Mouse (Mus musculus) neural tube, embryonic 11.5 days (tissue): ENCODE data around the gene Srxn1. TPM values are rescaled to one million over a fixed set of nuclear protein-coding genes. Genes with fewer than 3 reads are reported as not detected.

Experiments
- ATAC-seq: fragments of 200-750 bp; cut with Nextera tagmentation; 2 replicates; pipeline ENCODE4 v1.8.0; 2017; ENCODE audit warnings: moderate number of reproducible peaks, mild to moderate bottlenecking, moderate TSS enrichment, moderate library complexity; ENCODE audit not compliant: insufficient read depth, low FRiP score, low TSS enrichment
- DNase-seq: peaks from one replicate; pipeline ENCODE4 v3.0.0-alpha.2; 2015; ENCODE audit warnings: low spot score
- H3K27ac ChIP-seq: fragments of 300-500 bp; sonication (generic); 2 replicates; pipeline ENCODE4 v1.5.1; 2014; ENCODE audit warnings: low read depth, mild to moderate bottlenecking, low read length
- H3K27me3 ChIP-seq: fragments of 300-500 bp; sonication (generic); 2 replicates; pipeline ENCODE4 v1.6.1; 2014; ENCODE audit warnings: mild to moderate bottlenecking, low read length, mixed read lengths; ENCODE audit not compliant: control insufficient read depth, insufficient read depth
- H3K36me3 ChIP-seq: fragments of 300-500 bp; sonication (generic); 2 replicates; pipeline ENCODE4 v1.6.1; 2014; ENCODE audit warnings: mild to moderate bottlenecking, low read length, moderate library complexity, mixed read lengths; ENCODE audit not compliant: control insufficient read depth, insufficient read depth
- H3K4me1 ChIP-seq: fragments of 300-500 bp; sonication (generic); 2 replicates; pipeline ENCODE4 v1.6.1; 2014; ENCODE audit warnings: low read length, mixed read lengths; ENCODE audit not compliant: control insufficient read depth, insufficient read depth
- H3K4me2 ChIP-seq: fragments of 300-500 bp; sonication (generic); 2 replicates; pipeline ENCODE4 v1.6.1; 2014; ENCODE audit warnings: low read depth, mild to moderate bottlenecking, moderate library complexity
- H3K4me3 ChIP-seq: fragments of 300-500 bp; sonication (generic); 2 replicates; pipeline ENCODE4 v1.5.1; 2014; ENCODE audit warnings: low read depth, low read length
- H3K9ac ChIP-seq: fragments of 300-500 bp; sonication (generic); 2 replicates; pipeline ENCODE4 v1.6.1; 2014; ENCODE audit warnings: mild to moderate bottlenecking, low read length
- H3K9me3 ChIP-seq: fragments of 300-500 bp; sonication (generic); 2 replicates; pipeline ENCODE4 v1.6.1; 2016; ENCODE audit warnings: low read length; ENCODE audit not compliant: control insufficient read depth
- WGBS: fragments of 180-500 bp; shearing (Covaris S2); extraction: QIAGEN DNeasy Blood & Tissue Kit; methylation state at CpG from one replicate; pipeline ENCODE4 v1.1.7; 2014; 5-methylcytosine and 5-hydroxymethylcytosine counted together
- polyA plus RNA-seq: library from polyadenylated mRNA; unstranded; fragments of >200 nt; fragmentation: Nextera tagmentation; extraction: Ambion mirVana; gene quantifications from 2 replicates; pipeline ENCODE4 v1.2.1, GENCODE M21; 2014

Gene Srxn1
- polyA plus RNA-seq, 1 experiment from 2014 or later, result 18.8 TPM

DNA sequence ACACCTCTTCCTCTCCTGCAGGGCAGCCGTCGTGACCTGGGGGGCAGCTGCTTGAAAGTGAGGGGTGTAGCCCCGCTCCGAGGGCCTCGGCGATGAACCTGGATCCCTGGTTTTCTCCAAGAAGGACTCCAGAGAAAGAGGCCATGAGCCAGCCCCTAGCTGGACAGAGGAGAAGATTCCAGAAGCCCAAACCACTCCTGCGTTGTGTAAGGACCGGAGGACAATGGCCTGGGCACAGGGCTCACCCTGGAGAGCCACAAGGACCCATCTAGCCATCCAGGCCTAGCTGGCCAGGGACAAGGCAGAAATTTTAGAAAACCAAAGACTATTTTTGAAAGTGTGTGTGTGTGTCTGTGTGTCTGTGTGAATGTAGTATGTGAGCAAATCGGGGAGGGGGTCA, 43.4 kb downstream of the Srxn1 start:
- no peak overlapping the region for H3K4me3 ChIP-seq
- DNase-seq (no peak), ATAC-seq (no peak)
- peaks cover 17% of the 10 kb centered on the region; the same call in 1 of the 2 replicates for H3K4me1 ChIP-seq
- H3K27me3 ChIP-seq, result peaks cover 10% of the 10 kb centered on the region
- no peaks in the 10 kb centered on the region for H3K36me3 ChIP-seq
- no peaks in the 10 kb centered on the region for H3K9me3 ChIP-seq
- no peak overlapping the region for H3K9ac ChIP-seq
- WGBS, result 93% methylated on average over 9 of the region's 9 CpGs
- no peak overlapping the region for H3K4me2 ChIP-seq
- H3K27ac ChIP-seq, result no peak overlapping the region

DNA sequence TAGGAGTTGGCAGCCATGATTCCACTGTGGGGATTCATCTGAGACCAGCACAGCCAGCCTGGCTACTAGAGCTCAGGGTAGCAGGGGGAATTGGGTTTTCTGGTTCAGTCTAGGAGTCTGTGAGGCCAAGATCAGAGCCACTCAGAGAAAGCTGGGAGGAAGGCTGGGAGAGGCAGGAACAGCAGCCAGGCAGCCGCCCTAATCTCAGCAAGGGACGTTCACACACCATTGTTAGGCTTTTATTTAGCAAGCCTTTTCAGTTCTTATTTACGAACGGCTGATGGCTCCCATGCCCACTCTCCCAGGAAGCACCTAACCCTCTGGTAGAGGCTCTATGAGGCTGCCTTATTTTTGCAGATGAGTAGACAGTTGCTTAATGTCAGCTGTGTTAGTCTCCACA, 44.6 kb downstream of the Srxn1 start:
- no peaks in the 10 kb centered on the region for H3K36me3 ChIP-seq
- H3K9ac ChIP-seq, result no peak overlapping the region
- no peak for ATAC-seq
- no peak overlapping the region for H3K4me3 ChIP-seq
- peaks cover 8% of the 10 kb centered on the region; the same call in 1 of the 2 replicates for H3K4me1 ChIP-seq
- 0 out of 2 replicates have a peak, but pooled peaks cover 2% of the 10 kb centered on the region for H3K27me3 ChIP-seq
- H3K9me3 ChIP-seq, result no peaks in the 10 kb centered on the region
- WGBS, result 13% methylated on average over 4 of the region's 4 CpGs
- no peak overlapping the region for H3K27ac ChIP-seq
- no peak overlapping the region for H3K4me2 ChIP-seq
- DNase-seq, result no peak

DNA sequence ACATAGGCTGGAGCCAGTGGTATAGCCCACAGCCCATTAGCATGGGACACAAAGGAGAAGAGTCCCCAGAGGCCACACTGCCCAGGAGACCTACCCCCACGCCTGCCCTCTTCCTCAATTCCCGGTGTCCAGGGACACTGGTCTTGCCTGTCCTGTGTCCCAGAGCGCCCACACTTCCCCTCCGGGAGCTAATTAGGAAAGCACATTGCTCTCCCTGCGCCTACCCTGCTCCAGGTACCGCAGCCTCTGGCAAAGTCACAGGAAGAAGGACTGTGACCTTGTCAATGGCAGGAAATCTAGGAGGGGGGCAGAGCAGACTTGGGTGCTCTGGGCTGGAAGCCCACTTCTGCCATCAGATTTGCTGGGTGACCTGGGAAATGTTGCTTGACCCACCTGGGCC, 45.1 kb downstream of the Srxn1 start:
- Histone ChIP-seq H3K27me3 (no peaks in the 10 kb centered on the region), H3K36me3 (no peaks in the 10 kb centered on the region), H3K27ac (no peak overlapping the region), H3K4me1 (peaks cover 5% of the 10 kb centered on the region; the same call in 1 of the 2 replicates), H3K4me3 (no peak overlapping the region), H3K9ac (no peak overlapping the region), H3K9me3 (no peaks in the 10 kb centered on the region), H3K4me2 (no peak overlapping the region)
- WGBS, result 68% methylated on average over 6 of the region's 6 CpGs
- no peak for DNase-seq
- no peak for ATAC-seq

DNA sequence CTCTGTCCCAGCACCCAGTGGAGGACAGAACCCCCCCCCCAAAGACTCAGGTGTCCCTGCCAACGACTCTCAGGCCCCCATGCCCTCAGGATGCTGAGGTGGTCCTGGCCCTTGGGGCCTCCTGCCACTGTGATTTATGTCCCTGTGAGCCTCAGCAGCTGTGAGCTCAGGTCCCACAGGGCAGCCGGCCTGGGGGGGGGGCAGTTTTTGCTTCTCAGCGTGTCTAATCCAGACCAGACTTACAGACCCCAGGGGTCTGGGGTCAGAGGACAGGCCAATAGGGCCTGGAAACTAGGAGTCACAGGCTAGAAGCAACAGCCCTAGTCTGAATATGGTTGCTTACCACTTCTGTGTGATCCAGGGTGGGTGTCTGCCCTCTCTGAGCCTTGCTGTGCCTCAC, 48.0 kb downstream of the Srxn1 start:
- Histone ChIP-seq H3K4me3 (no peak overlapping the region), H3K4me2 (no peak overlapping the region), H3K4me1 (0 out of 2 replicates have a peak, but pooled peaks cover 5% of the 10 kb centered on the region), H3K36me3 (no peaks in the 10 kb centered on the region), H3K27ac (no peak overlapping the region), H3K9ac (no peak overlapping the region), H3K9me3 (no peaks in the 10 kb centered on the region), H3K27me3 (no peaks in the 10 kb centered on the region)
- ATAC-seq (no peak), DNase-seq (peak; percentile 18)
- 18% methylated on average over 3 of the region's 3 CpGs for WGBS

DNA sequence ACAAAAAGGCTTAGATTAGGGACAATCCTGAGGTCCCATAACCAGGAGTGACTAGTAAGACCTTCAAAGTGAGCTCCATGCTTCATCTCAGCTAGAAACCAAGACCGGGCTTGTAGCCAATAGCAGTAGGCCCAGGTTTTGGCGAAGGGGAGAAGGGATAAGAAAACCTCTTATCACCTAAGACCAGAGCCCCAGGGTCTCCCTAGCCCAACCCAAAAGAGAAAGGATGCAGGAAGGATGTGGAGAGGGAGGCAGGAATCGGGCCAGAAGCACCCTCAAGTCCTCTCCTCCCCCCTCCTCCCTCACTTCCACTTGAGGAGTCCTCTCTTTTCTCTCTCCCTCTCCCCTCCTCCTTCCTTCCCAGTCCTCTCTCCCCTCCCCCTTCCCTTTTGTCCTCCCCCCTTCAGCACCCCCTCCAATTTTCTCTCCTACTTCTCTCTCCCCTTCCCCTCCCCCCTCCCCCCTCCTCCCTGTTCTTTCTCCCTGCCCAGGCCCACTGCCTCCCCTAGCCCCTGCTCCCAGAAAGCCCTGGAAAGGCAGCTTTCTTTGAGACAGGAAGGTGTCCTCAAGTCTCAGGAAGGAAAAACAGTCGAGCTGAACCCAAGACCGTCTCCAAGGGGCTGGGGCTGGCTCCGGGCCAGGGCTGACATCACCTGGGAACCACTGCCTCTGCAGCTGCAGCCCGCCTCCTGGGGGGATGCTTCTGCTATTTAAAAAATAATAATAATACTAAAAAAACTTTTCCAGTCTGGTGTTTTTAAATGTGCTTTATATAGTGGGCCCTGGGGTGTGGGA, 50.3 kb downstream of the Srxn1 start:
- Histone ChIP-seq H3K27me3 (no peaks in the 10 kb centered on the region), H3K36me3 (no peaks in the 10 kb centered on the region), H3K4me3 (no peak overlapping the region), H3K4me1 (0 out of 2 replicates have a peak, but pooled peaks cover 5% of the 10 kb centered on the region), H3K9me3 (0 out of 2 replicates have a peak, but pooled peaks cover 3% of the 10 kb centered on the region), H3K27ac (no peak overlapping the region), H3K4me2 (no peak overlapping the region), H3K9ac (no peak overlapping the region)
- peak; percentile 42 for DNase-seq
- 49% methylated on average over 7 of the region's 7 CpGs for WGBS
- no peak for ATAC-seq

DNA sequence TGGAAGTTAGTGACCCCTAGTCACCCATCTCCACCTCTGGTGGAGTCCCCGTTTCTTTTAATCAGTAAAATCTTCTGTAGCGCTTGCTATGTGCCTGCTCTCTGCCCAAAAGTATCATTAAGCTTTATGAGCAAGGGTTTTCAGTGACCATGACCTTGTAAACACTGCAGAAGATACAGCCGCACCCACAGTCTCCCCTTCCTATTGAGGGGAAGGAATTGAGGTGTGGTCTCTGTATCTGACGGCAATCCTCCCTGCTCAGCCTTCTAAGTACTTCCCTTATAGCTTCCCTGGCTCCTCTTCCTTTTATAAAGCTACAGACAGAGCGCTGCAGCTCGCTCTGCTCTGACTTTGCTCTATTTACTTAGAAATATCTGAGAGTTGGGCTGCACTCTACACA, 51.2 kb downstream of the Srxn1 start:
- Histone ChIP-seq H3K4me2 (no peak overlapping the region), H3K4me3 (no peak overlapping the region), H3K4me1 (0 out of 2 replicates have a peak, but pooled peaks cover 5% of the 10 kb centered on the region), H3K36me3 (no peaks in the 10 kb centered on the region), H3K9ac (no peak overlapping the region), H3K27ac (no peak overlapping the region), H3K9me3 (0 out of 2 replicates have a peak, but pooled peaks cover 3% of the 10 kb centered on the region), H3K27me3 (no peaks in the 10 kb centered on the region)
- ATAC-seq (no peak), DNase-seq (no peak)
- WGBS, result 86% methylated on average over 6 of the region's 6 CpGs

DNA sequence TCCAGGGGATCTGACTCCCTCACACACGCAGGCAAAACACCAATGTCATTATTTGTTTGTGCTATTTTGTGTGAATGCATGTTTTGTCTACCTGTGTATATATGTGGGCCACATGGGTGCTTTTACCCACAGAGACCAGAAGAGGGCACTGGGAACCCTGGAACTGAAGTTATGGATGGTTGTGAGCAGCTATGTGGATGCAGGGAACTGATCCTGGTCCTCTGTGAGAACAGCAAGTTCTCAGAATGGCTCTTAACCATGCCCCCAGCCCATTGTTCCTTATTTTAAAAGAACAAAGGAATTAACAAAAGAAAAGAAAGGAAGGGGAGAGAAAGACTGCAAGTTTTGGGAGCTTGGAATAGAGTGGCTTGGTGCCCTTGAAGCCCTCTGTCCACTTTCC, 54.2 kb downstream of the Srxn1 start:
- ATAC-seq (no peak), DNase-seq (no peak)
- no peak overlapping the region for H3K27ac ChIP-seq
- no peak overlapping the region for H3K9ac ChIP-seq
- WGBS, result 91% methylated on average over 1 of the region's 1 CpGs
- no peak overlapping the region for H3K4me2 ChIP-seq
- H3K4me3 ChIP-seq, result no peak overlapping the region
- H3K4me1 ChIP-seq, result no peaks in the 10 kb centered on the region
- H3K27me3 ChIP-seq, result no peaks in the 10 kb centered on the region
- H3K36me3 ChIP-seq, result no peaks in the 10 kb centered on the region
- H3K9me3 ChIP-seq, result 0 out of 2 replicates have a peak, but pooled peaks cover 3% of the 10 kb centered on the region
